Mouse (Mus musculus): ENCODE data around the gene Gm20388.

DNA sequence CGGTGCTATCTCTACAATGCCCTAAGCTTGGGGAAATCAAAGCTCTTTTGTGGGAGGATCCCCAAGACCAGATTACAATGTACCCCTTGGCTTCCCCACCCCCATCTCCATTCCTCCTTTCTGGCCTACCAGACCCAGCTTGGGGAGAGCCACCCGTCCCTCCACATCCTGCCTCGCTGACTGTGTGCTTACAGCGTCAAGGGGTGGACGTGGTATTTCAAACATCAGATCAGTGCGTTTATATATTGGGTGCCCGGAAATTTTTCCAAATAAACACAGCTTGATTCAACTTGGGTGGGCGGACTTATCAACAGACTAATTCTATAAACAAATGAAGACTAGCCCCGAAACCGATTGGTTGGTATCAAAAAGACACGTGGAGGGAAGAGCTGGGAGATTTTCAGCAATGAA is 1216.7 kb downstream of the Gm20388 start:
- no peak for TF ChIP-seq MAFK (IDR thresholded peaks at IDR 0.05; ENCODE audit: insufficient read depth, low read depth, low read length)
- no peak for TF ChIP-seq CHD2 (IDR thresholded peaks at IDR 0.05; ENCODE audit: low read depth, low read length)
- TF ChIP-seq HCFC1 (IDR thresholded peaks at IDR 0.05; ENCODE audit: borderline replicate concordance, insufficient read depth, low read length): no peak
- TF ChIP-seq ZC3H11A (IDR thresholded peaks at IDR 0.05; ENCODE audit: borderline replicate concordance, low read depth, low read length): no peak
- no peak for TF ChIP-seq ZNF384 (IDR thresholded peaks at IDR 0.05; ENCODE audit: low read depth, low read length)
